Mouse (Mus musculus) lung, adult 18-20 months (tissue): ENCODE measurements at regions not wholly inside any gene's neighbourhood (a gene's known extent, or its start where the extent isn't known, plus 50 kb on each side); places are given as distances from the start of the nearest gene placed in this dataset.

Experiments used
- DNase-seq, 2 experiments: peaks; one replicate each; pipeline ENCODE4 v3.0.0; 2022; ENCODE audit warnings: mixed read lengths in 2 of 2

DNA sequence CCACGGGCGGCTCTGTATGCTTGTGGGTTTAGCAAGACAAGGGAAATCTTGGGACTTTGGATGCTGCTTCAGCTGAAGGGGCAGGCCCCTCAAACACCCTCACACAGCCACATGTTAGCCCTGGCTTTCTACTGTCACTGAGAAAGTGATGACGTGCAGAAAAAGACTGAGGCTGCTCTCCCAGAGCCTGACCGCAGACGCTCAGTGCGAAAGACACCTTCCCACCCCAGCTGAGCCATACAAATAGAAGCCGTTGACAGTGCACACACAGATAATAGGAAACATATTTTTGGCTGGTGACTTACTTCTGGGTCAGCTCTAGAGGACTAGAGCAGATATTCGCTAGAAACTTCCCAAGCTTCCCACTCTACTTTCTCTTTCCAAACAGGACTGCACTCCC is 61.0 kb upstream of the Nudt7 start:
- no peak for DNase-seq

DNA sequence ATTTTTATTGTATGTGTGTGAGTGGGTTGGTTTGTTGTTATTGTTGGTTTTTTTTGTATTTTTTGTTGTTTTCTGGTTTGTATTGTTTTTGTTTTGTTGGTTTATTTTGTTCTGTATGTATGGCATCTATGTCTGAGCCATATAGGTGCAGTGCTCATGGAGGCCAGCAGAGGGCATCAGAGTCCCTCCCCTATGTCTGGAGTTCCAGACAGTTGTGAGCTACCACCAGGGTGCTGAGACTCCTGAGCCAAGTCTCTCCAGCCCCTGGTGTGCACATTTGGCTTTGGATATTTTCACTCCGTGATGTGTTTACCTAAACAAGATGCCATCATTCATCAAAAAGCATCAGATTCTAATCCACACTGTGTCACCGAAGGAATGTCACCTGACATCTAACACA is 59.2 kb upstream of the Nudt7 start:
- peak in 1 of 2 experiments; percentile 7 for DNase-seq

DNA sequence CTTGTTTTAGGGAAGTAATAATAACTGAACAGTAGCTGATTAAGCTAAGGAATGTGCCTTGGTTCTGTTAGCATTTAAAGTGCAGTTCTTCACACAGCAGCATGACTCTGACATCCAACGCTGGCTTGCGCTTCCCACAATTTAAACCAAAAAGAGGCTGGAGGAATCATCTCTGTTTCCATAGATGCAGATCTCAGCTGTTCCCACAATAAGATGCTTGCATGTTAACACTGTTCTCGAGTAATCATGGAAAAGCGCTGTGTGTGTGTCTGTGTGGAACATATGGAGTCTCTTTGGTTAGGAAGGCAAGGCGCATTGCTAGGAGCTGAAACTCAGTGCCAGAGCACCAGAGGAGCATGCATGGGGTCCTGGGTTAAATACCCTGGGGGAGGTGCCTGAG is 56.7 kb upstream of the Nudt7 start:
- no peak for DNase-seq

GRCm38 (mm10) chr8:114081049-114081756 is 52.2 kb upstream of the Nudt7 start:
- peak; percentile 4 to 17 for DNase-seq

DNA sequence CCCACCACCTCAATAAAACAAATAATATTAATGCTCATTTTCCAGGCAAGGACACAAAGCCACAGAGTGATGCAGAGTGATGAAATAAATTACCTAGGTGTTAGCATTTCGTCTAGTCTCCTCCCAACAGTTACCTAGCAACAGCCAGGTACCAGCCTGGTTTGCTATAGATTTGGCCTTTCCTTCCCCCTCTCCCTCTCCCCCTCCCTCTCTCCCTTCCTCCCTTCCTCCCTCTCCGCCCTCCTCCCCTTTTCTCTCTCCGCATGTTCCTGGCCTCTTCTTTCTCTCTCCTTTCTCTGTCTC is 51.6 kb upstream of the Nudt7 start:
- DNase-seq = no peak
